Mouse (Mus musculus) adrenal gland, adult 8-10 months (tissue): ENCODE data around the gene Eif2ak1. TPM values are rescaled to one million over a fixed set of nuclear protein-coding genes. Genes with fewer than 3 reads are reported as not detected.
"Not testable (repeated sequence)": the region's sequence is repeated elsewhere in the genome, so short reads cannot be mapped to it uniquely, and the experiment has no call there.

Source experiments
- DNase-seq: peaks from one replicate; pipeline ENCODE4 v3.0.0; 2022
- total RNA-seq, 4 experiments: library from RNA; stranded (reverse); gene quantifications; 2 replicates each; pipeline ENCODE4 v1.2.4; 2022

The Eif2ak1 gene
- 10 to 100 TPM; 42.1 to 49.3 (median 45.2) TPM for total RNA-seq

GRCm38 (mm10) chr5:143817116-143817930 is at the start of gene Eif2ak1:
Eif2ak1 (plus strand) TSS chr5:143817788.
- DNase-seq: peak; percentile 91

- no peak for DNase-seq
Measured at GRCm38 (mm10) chr5:143781951-143782350, 35.6 kb upstream of the Eif2ak1 start.

DNA sequence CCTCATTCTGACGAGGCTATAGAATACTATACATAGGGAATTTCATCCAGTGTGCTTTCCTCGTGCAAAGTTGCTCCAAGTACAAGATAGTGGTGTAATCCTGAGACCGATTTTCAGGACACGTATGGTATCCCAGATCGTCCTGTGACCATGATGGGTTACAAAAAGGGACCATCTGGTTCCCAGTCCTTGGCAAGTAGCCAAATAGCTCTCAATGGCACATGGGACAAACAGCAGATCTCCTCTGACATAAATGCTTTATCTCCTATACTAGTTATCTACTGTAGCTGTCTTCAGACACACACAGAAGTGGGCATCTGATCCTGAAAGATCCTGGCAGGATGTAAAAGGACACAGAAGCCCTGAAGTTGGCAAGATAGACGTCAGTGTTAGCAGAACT is 32.2 kb upstream of the Eif2ak1 start:
- DNase-seq: no peak

DNA sequence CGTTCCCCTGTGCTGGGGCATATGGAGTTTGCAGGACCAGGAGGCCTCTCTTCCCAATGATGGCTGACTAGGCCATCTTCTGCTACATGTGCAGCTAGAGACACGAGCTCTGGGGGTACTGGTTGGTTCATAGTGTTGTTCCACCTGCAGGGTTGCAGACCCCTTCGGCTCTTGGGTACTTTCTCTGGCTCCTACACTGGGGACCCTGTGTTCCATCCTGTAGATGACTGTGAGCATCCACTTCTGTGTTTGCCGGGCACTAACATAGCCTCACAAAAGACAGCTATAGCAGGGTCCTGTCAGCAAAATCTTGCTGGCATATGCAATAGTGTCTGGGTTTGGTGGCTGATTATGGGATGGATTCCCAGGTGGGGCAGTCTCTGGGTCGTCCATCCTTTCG is 16.4 kb upstream of the Eif2ak1 start:
- DNase-seq: not testable (repeated sequence)

DNA sequence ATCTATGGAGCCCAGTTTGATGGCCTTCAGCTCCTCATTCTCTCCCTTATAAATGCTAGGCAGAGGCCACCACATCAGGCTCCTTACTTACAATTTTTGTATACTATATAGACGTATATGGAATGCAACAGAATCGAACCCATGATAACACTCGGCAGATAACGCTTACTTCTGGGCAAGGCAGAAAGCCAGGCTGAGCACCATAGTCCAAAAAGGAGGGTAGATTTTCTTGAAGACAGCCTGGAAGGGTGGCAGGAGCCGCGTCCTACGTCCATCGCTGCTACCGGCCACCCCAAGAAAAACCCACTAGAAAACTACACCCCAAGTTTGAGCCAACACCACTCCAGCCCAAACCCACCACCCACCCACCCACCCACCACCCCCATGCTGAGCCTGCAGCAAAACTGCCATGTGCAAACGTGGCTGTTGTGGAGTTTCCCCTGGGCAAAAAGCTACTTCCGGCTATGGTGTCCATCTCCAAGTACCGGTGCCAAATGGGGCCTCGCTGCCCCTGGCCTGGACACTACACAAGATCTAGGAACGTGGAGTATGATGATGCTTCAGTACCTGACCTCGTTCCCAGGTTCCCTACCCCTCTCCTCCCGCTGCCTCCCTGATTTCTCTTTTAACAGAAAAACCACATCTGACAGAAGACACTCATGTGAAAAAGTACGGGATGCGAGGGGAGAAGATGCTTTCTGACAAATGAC is 13.4 kb upstream of the Eif2ak1 start:
- no peak for DNase-seq

DNA sequence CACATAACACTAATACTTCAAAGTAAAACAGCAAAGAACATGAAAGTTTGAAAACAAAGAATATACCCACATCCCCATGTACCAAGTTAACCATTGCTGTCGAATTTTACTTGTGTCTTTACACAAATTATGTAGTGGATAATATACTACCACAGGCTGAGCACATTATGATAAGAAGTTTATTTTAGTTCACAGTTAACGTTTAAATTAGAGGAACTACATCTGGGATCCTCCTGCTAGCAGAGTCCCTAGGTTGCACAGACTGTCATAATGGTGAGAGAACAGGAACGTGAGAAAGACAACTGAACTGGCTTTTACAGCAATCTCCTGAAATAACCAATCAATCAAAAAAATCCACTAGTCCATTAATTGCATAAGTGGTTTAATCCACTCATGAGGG is 10.3 kb upstream of the Eif2ak1 start:
- DNase-seq: no peak

GRCm38 (mm10) chr5:143809421-143810090 is 8.0 kb upstream of the Eif2ak1 start:
- DNase-seq: no peak

DNA sequence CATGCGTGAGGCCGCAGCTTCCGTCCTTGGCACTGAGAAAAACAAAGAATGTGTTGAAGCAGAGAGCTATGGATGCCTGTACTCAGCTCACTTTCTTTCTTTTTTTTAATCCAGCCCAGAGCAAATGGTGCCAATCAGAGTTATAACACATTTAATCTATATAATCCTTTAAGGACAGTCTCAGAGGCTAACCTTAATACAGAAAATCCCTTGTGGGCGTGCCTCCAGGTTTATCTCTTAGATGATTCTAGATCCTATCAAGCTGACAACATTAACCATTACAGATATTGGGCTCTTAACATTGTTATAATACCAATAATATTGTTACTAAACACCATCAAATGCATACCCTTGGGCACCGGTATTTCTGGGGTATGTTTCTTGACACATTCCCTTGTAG is 5.9 kb upstream of the Eif2ak1 start:
- no peak for DNase-seq

GRCm38 (mm10) chr5:143814626-143815025 is 3.0 kb upstream of the Eif2ak1 start:
- no peak for DNase-seq

GRCm38 (mm10) chr5:143817931-143818311 is 333 bp downstream of the Eif2ak1 start:
- no peak for DNase-seq

- no peak for DNase-seq
Measured at GRCm38 (mm10) chr5:143818461-143818860, 873 bp downstream of the Eif2ak1 start.

DNA sequence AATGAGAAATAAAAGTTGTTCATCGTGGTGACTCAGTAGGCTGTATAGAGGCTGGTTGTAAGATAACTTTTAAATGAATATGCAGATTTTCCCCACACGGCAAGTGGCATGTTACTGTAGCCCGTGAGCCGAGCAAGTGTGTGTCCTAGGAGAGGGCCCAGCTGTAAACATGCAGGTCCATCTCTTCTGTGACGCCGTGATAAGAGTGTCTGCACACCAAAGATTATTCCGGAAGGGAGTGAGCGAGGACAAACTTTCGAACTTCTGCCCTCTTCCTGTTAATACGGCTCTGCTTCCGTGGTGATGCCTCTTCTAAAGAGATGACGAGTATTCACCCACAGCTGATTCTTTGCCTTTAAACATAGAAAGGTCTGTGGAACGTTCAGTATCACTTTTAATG is 1.4 kb downstream of the Eif2ak1 start:
- no peak for DNase-seq

GRCm38 (mm10) chr5:143819906-143820660 is 2.5 kb downstream of the Eif2ak1 start:
- DNase-seq: no peak

DNA sequence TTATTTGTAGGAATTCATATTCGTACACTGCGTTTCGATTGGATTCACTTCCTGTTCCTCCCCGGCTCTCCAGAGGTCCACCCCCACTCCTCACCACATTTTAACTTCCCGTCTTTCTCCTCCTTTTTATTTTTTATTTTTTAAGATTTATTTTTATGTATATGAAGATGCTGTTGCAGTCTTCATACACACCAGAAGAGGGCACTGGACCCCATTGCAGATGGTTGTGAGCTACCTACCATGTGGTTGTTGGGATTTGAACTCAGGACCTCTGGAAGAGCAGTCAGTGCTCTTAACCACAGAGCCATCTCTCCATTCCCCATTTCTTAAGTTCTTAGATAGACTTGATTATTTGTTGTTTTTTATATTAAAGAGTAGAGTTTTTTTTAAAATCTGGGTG is 3.2 kb downstream of the Eif2ak1 start:
- DNase-seq: no peak

- DNase-seq: no peak
Measured at GRCm38 (mm10) chr5:143871547-143872169, 54.1 kb downstream of the Eif2ak1 start.

DNA sequence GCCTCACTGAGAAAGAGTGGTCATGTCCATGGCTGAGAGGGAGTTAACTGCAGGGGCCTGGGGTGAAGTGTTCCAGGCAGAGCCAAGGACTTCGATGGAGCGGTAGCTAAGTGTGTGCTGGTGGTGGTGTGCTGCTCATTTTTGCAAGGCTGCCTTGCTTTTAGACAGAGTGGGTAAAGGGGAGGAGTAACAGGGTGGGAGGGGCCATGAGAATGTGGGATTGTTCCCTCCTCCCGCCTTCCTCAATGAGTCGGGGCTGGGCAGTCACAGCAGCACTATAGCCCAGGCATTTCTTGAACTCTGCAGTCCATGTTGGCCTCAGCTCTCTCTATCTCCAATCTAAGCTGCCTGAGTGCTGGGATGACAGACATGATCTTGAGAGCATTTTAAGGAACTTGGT is 57.0 kb downstream of the Eif2ak1 start:
- DNase-seq: no peak

DNA sequence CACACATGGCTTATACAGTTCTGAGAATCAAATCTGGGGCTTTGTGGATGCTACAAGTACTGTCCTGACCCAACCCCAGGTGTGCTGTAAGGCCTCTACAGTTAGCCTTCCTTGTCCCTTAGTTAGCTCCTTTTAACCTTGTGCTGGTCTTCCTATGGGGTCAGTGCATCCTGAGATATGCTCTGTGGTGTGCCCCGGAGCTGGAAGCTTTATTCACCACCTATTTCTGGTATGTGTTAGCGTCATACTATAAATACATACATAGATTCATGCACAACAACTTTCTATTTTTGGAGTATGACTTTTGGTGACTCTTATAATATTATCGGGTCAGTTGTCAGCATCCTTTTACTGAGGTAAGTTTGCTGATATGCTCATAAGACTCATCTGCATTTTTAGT is 67.7 kb downstream of the Eif2ak1 start:
- no peak for DNase-seq

DNA sequence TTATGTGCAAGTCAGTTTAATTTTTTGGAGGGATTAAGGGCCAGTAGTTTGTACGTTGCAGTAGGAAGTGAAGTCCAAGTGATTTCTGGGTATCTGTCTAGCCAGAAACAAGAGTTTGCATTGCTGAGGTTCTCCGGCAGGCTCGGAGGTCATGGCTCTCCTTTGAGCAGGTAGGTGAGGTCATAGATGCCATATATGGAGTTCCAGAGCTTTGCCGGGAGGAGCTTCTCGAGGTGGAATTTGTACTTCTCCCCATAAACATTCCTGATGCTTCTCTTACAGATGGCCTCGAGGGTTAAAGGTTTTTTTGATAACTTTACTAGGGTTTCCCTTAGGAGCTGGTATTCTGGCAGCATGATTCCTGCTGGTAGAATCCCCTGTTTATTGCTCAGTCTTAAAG is 73.2 kb downstream of the Eif2ak1 start:
- no peak for DNase-seq

- DNase-seq: no peak
Measured at GRCm38 (mm10) chr5:143892255-143892886, 74.8 kb downstream of the Eif2ak1 start.

- DNase-seq: no peak
Measured at GRCm38 (mm10) chr5:143893396-143893795, 75.8 kb downstream of the Eif2ak1 start.

GRCm38 (mm10) chr5:143897635-143898330 is 80.2 kb downstream of the Eif2ak1 start, which contains the start of gene Ankrd61:
Ankrd61 (minus strand) TSS chr5:143897685.
- no peak for DNase-seq
